Mouse (Mus musculus): Measurements from ENCODE around the gene Utp18.
A peak's percentile ranks its signal among the peaks of the same experiment; 100 is the strongest.

Gene Utp18

DNA sequence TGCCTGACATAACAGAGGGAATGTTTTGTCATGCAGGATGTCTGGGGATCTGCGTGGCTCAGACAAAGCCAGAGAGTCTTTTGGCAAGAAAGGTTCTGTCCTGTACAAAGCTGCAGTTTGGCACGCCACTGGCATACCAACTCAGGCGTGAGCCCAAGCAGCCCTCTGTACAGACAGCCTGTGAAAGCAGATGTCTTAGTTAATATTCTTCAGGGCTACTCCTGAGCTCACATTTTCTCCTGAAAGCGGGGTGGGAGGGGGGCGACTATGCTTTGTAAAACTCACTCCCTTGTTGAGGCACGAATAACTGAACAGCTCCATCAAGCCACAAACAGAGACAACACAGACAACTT lies 56.3 kb downstream of the Utp18 start:
- peak in 1 of 2 experiments; percentile 38 for DNase-seq (ENCODE audit: low spot score in 2 of 2)

DNA sequence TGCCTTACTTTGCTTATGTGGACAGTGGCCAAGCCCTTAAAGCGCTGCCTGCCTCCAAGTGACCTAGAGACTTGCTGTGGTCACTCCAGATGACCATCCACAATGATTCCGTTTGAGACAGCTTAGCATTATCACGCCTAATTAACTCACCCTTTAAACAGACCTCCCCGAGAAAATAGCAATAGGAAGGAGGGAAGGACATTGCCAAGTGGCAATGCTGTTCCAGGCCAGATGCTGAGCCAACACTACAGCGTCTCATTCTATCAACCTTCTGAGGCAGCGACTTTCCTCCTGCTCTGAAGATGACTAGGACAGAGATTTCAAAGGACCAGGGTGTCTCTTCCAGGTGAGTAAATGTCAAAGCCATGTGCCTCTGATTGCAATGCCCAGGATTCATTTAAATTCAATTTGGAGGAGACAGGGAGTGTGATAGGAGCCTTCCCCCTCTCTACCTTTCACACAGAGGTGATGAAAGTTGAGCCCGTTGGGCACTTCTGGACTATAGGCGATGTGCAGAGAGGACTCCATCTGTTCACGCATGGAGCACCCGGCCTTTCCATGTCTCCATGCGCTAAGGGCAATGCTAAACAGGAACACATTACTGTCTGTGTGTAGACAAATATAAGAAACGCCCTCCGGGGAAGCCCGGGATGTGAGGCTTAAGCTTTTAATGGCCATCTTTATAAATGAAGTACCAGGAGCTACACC lies 56.8 kb downstream of the Utp18 start:
- DNase-seq (ENCODE audit: low spot score in 2 of 2), result no peak

DNA sequence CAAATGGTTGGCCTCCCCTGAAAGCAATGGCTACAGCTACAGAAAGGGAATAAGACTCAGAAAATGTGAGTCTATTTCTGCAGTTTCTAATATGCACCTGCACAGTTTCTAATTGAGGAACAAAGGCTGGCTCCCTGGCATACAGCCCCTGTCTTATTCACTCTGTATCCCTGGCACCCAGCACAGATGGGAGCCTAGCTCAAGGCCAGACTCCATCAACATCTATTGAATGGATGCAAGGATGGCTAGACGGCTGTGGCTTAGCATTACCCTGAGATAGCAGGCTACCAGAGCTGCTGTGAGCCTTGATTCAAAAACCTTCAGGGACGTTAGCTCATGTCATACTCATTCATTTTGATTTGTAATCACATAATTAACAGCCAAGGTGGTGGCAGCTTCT lies 63.3 kb downstream of the Utp18 start:
- DNase-seq (ENCODE audit: low spot score in 2 of 2), result no peak

DNA sequence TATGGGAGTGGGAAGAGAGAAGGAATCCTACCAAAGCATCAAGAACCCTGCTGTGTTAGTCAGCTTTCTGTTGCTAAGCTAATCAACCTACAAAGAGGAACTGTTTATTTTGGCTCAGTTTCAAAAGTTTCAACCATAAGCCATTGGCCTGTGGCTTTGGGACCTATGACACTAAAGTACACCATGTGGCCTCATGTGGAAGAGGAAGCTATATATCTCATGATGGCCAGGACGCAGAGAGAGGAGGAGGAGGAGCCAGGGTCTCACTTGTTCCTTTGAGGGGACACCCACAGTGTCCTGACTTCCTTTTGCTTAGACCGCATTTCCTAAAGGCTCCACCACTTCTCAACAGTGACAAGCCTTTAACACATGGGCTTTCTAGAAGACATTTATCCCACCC lies 64.0 kb downstream of the Utp18 start:
- no peak for DNase-seq (ENCODE audit: low spot score in 2 of 2)

DNA sequence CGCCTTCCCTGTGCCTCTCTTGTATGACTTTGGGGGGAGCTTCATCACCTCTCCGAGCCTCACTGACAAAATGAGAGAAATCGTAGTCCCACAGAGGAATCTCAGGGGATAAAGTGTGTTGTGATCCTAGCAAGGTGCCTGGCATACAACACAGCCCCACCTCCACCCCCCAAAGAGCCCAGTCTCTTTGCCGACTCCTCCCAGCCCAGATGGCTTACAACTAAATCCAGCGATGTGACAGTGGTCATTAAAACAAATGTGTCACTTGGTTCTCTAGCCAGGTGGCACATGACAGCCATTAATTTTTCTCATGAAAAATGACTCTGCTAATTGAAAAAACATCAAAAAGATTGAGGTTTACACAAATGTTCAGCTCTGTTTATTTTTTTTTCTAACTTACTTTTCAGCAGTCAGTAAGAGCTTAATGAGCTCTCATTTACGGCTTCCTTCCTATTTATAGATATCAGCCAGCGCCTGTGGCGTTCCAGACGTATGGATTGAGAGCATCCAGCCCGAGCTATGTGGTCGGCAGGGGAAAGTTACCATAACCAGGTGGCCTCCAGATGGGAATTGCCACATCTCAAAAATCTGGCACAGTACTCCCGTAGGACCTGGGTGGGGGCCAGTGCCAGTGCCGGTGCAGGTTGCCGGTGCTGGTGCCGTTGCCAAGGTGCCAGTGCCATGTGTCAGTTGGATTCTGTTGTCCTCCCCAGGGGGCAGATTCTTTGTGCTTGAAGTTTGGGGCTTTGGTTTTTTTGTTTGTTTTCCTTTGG lies 67.4 kb downstream of the Utp18 start:
- DNase-seq (ENCODE audit: low spot score in 2 of 2), result no peak

DNA sequence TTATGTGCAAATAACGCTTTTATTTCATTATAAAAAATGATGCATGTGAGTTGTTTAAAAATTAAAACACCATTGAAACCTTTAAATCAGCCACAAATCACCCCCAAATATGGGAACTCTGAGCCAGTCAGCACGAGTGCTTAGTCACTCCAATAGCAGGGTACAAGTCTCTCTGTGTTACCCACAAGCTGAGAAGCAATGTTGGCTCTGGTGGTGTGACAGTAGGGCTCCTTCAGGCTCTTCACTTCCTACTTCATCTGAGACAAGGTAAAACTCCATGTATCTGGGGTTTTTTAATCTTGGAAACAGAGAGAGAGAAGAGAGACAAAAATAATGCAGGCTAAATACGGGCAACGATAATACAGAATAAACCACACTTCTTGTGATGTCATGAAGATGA lies 72.6 kb downstream of the Utp18 start:
- no peak for DNase-seq (ENCODE audit: low spot score in 2 of 2)

DNA sequence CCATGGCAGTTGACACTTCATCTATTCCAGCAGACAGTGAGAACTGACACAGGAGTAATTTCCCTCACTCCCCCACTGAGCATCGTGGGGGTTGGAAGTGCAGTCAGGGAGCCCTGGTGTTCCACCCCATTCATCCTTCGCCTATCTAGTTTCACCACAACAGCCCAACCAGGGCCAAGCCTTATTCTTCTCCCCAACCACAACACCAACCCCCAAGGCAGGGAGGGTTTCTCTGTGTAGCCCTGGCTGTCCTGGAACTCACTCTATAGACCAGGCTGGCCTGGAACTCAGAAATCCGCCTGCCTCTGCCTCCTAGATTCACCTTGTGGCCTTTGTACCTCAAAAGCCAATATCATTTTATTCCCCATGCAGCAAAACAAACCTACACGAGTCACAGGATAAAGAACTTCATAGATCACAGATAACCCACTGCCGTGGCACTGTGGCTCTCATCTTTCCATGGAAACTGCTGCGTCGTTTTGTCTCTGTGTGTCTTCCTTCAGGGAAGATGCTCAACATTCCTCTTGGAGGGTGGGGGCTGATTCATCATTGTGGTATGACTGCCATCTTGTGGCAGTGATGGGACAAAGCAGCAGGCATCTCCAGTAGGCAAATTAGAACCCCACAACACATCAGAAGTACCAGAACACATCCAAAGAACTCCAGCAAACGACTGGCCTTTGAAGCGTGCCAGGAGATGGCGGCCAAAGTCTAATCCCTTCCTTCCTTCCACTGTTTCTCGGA lies 73.3 kb downstream of the Utp18 start:
- peak; percentile 64 to 86 for DNase-seq (ENCODE audit: low spot score in 2 of 2)
